Mouse (Mus musculus): ENCODE results near the gene Senp6.

- TF ChIP-seq CTCF (IDR thresholded peaks at IDR 0.05; ENCODE audit: low read depth, low read length) (no peak), POLR2A (IDR thresholded peaks at IDR 0.05; ENCODE audit: insufficient read depth, low read length) (no peak)
These were observed 79.4 kb downstream of the Senp6 start for GRCm38 (mm10) chr9:80145992-80146587.
